Comparison of ENCODE assay signal across 9 mouse cellular contexts in the genomic region with DNA sequence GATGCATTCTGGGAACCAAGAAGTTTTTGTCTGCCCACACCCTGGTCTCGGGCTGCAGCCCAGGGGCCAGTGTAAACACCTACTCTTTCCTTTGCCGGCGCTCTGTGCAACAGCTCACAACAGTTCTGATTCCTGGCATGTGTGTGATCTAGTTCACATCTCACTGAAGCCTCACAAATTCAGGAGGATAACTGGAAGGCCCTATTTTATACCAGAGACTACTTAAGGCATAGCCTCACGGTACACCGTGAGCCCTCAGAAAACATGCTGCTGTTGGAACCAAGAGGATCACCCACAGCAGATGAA. TPM values are rescaled to one million over a fixed set of nuclear protein-coding genes. Genes with fewer than 3 reads are reported as not detected.
A peak's percentile ranks its signal among the peaks of the same experiment; 100 is the strongest.
DNase-seq lines count a peak whose midpoint lies in the region; ATAC-seq and TF ChIP-seq lines count a peak whose summit lies in the region.
"Had no signal": no experiment of that assay in that cellular context is flagged by ENCODE, and none has a peak within 500 bp of the region (broad histone marks: within the 10 kb centered on the region; RNA-seq: fewer than 3 reads in every experiment).

No protein-coding gene starts in this region.

- H3K4me1 ChIP-seq in heart, embryonic 12.5 days (replicated peaks), result peaks cover 27% of the 10 kb centered on the region
- H3K4me1 ChIP-seq in cortical plate, adult 2 months (ENCODE audit: control insufficient read depth, insufficient read depth, low read length), result peaks cover 11% of the 10 kb centered on the region
- peaks cover 15% of the 10 kb centered on the region for H3K4me1 ChIP-seq in forebrain, embryonic 15.5 days
- H3K4me1 ChIP-seq in midbrain, embryonic 10.5 days, result peaks cover 35% of the 10 kb centered on the region

- no peak overlapping the region for H3K4me3 ChIP-seq in heart, embryonic 12.5 days
- H3K4me3 ChIP-seq in cortical plate, adult 2 months (ENCODE audit: insufficient read depth, low read length), result no peak overlapping the region
- H3K4me3 ChIP-seq in forebrain, embryonic 15.5 days, result no peak overlapping the region
- H3K4me3 ChIP-seq in midbrain, embryonic 10.5 days, result peak overlapping the region; percentile 21; the same call in 1 of the 2 replicates

- no peaks in the 10 kb centered on the region for H3K36me3 ChIP-seq in heart, embryonic 12.5 days
- no peaks in the 10 kb centered on the region for H3K36me3 ChIP-seq in forebrain, embryonic 15.5 days
- no peaks in the 10 kb centered on the region for H3K36me3 ChIP-seq in midbrain, embryonic 10.5 days

- no peak for TF ChIP-seq CTCF in cortical plate, adult 2 months (IDR thresholded peaks at IDR 0.05; ENCODE audit: extremely low read depth, insufficient read depth, low read length)

- 55% methylated on average over 5 of the region's 5 CpGs for WGBS in heart, embryonic 12.5 days
- WGBS in forebrain, embryonic 15.5 days, result 41% methylated on average over 5 of the region's 5 CpGs
- WGBS in midbrain, embryonic 10.5 days, result 55% methylated on average over 5 of the region's 5 CpGs

- no peak for DNase-seq in heart, adult 9 months (ENCODE audit: low spot score in 2 of 2)
- no peak for DNase-seq in midbrain, embryonic 10.5 days (ENCODE audit: low spot score)
- DNase-seq in gastrocnemius, postnatal 36 days, result no peak
- no peak for DNase-seq in c-Kit-positive CD71-positive TER-119-positive erythroid progenitor cells, embryonic 14.5 days (ENCODE audit: low spot score)
- no peak for DNase-seq in adipocyte (ENCODE audit: low spot score)
- DNase-seq: thymus, adult 2 months had no signal

- TF ChIP-seq POLR2A in cortical plate, adult 2 months (IDR thresholded peaks at IDR 0.05; ENCODE audit: extremely low read depth, insufficient read depth, low read length), result no peak

- peak overlapping the region; percentile 17; the same call in 1 of the 2 replicates for H3K27ac ChIP-seq in heart, embryonic 12.5 days (ENCODE audit: poor library complexity, severe bottlenecking)
- H3K27ac ChIP-seq in cortical plate, adult 2 months (ENCODE audit: insufficient read depth, low read length), result 0 out of 2 replicates have a peak overlapping the region, but pooled peaks have one; percentile 4
- peak overlapping the region; percentile 75 for H3K27ac ChIP-seq in forebrain, embryonic 15.5 days (replicated peaks)
- H3K27ac ChIP-seq in midbrain, embryonic 10.5 days (replicated peaks), result peak overlapping the region; percentile 82

- ATAC-seq in heart, embryonic 12.5 days (ENCODE audit: insufficient number of reproducible peaks, low FRiP score), result peak; percentile 60; the same call in 1 of the 2 replicates
- ATAC-seq in forebrain, embryonic 15.5 days (replicated peaks), result 0 out of 2 replicates have a peak, but pooled peaks have one; percentile 29

- no peak overlapping the region for H3K9ac ChIP-seq in heart, embryonic 12.5 days
- no peak overlapping the region for H3K9ac ChIP-seq in forebrain, embryonic 15.5 days (replicated peaks)

- intact Hi-C loops in gastrocnemius, postnatal 36 days (cut with DNase I), result no loop called here

- H3K4me2 ChIP-seq in heart, embryonic 12.5 days, result no peak overlapping the region
- H3K4me2 ChIP-seq in forebrain, embryonic 15.5 days (replicated peaks), result no peak overlapping the region

- no peaks in the 10 kb centered on the region for H3K27me3 ChIP-seq in heart, embryonic 12.5 days (replicated peaks)
- no peaks in the 10 kb centered on the region for H3K27me3 ChIP-seq in forebrain, embryonic 15.5 days
- peaks cover 4% of the 10 kb centered on the region; the same call in 1 of the 2 replicates for H3K27me3 ChIP-seq in midbrain, embryonic 10.5 days (ENCODE audit: low read depth, poor library complexity, severe bottlenecking)

- no peaks in the 10 kb centered on the region for H3K9me3 ChIP-seq in heart, embryonic 12.5 days (replicated peaks)
- no peaks in the 10 kb centered on the region for H3K9me3 ChIP-seq in forebrain, embryonic 15.5 days
- H3K9me3 ChIP-seq in midbrain, embryonic 10.5 days (replicated peaks), result no peaks in the 10 kb centered on the region

RNA-seq across cellular contexts. Expression of a gene that starts 10.5 kb away (rescaled TPM):
- 0.76 and 0.91 TPM in 2 replicates for polyA plus RNA-seq in heart, embryonic 12.5 days (2016; fragmentation: Nextera tagmentation; extraction: Ambion mirVana)
- 18.7 and 18.9 TPM in 2 replicates for polyA plus RNA-seq in cortical plate, adult 2 months (2012; rRNA removed)
- 1.4 and 1.8 TPM in 2 replicates for polyA plus RNA-seq in forebrain, embryonic 15.5 days (2015; fragmentation: Nextera tagmentation; extraction: Ambion mirVana)
- polyA plus RNA-seq in midbrain, embryonic 10.5 days (2016; fragmentation: Nextera tagmentation; extraction: Ambion mirVana), result 0.63 and 1.0 TPM in 2 replicates
- total RNA-seq in gastrocnemius, postnatal 36 days (2021), result 1 to 10 TPM; 1.3 to 1.9 TPM

RNA-seq across cellular contexts. Expression of a gene that starts 39.9 kb away (rescaled TPM):
- 25.2 and 30.0 TPM in 2 replicates for polyA plus RNA-seq in heart, embryonic 12.5 days (2016; fragmentation: Nextera tagmentation; extraction: Ambion mirVana)
- 21.8 and 25.5 TPM in 2 replicates for polyA plus RNA-seq in cortical plate, adult 2 months (2012; rRNA removed)
- polyA plus RNA-seq in forebrain, embryonic 15.5 days (2015; fragmentation: Nextera tagmentation; extraction: Ambion mirVana), result 64.3 and 67.0 TPM in 2 replicates
- 51.4 and 54.1 TPM in 2 replicates for polyA plus RNA-seq in midbrain, embryonic 10.5 days (2016; fragmentation: Nextera tagmentation; extraction: Ambion mirVana)
- 1 to 10 TPM; 2.5 to 5.3 TPM for total RNA-seq in gastrocnemius, postnatal 36 days (2021)

RNA-seq across cellular contexts. Expression of a gene that starts 53.1 kb away (rescaled TPM):
- polyA plus RNA-seq in heart, embryonic 12.5 days (2016; fragmentation: Nextera tagmentation; extraction: Ambion mirVana), result 15.6 and 17.5 TPM in 2 replicates
- 24.7 and 29.2 TPM in 2 replicates for polyA plus RNA-seq in cortical plate, adult 2 months (2012; rRNA removed)
- 8.8 and 9.4 TPM in 2 replicates for polyA plus RNA-seq in forebrain, embryonic 15.5 days (2015; fragmentation: Nextera tagmentation; extraction: Ambion mirVana)
- polyA plus RNA-seq in midbrain, embryonic 10.5 days (2016; fragmentation: Nextera tagmentation; extraction: Ambion mirVana), result 3.5 and 9.6 TPM in 2 replicates
- 1 to 10 TPM; 2.8 to 4.4 TPM for total RNA-seq in gastrocnemius, postnatal 36 days (2021)

Comparison
In these comparisons a context has a peak if more than half of its experiments do, and no peak if none do; other contexts are left out.
1. H3K27ac ChIP-seq: peak in every context shown above with its lines; median percentile 82 in midbrain, embryonic 10.5 days; 75 in forebrain, embryonic 15.5 days; 17 in heart, embryonic 12.5 days; 4 in cortical plate, adult 2 months.